Mouse (Mus musculus) layer of hippocampus, adult 6 months (tissue): ENCODE results near the gene Nmral1. TPM values are rescaled to one million over a fixed set of nuclear protein-coding genes. Genes with fewer than 3 reads are reported as not detected.

ENCODE experiments used
- long read RNA-seq, 2 experiments: library from polyadenylated mRNA; unstranded; transcript quantifications; one replicate each; pipeline ENCODE4 v2.0.0; 2019 to 2020
- polyA plus RNA-seq: library from polyadenylated mRNA; unstranded; fragments of <200 nt; fragmentation: Nextera tagmentation; gene quantifications from 2 replicates; pipeline ENCODE4 v1.2.3, GENCODE M21; 2021

Nmral1 gene
- polyA plus RNA-seq: 24.5 and 25.1 TPM in 2 replicates
- long read RNA-seq, experiment 1, transcript Nmral1-204 (5 exons, 2,440 nt): major isoform, 32 of 39 reads
- long read RNA-seq, experiment 1, partial matches to known transcripts: 3 of 39 reads
- long read RNA-seq, experiment 1, other reads (novel, unspliced or antisense): 2 of 39 reads
- long read RNA-seq, experiment 2, transcript Nmral1-204 (5 exons, 2,440 nt): major isoform, 19 of 27 reads
- long read RNA-seq, experiment 2, partial matches to known transcripts: 5 of 27 reads
- long read RNA-seq, experiment 2, other reads (novel, unspliced or antisense): 1 of 27 reads

DNA sequence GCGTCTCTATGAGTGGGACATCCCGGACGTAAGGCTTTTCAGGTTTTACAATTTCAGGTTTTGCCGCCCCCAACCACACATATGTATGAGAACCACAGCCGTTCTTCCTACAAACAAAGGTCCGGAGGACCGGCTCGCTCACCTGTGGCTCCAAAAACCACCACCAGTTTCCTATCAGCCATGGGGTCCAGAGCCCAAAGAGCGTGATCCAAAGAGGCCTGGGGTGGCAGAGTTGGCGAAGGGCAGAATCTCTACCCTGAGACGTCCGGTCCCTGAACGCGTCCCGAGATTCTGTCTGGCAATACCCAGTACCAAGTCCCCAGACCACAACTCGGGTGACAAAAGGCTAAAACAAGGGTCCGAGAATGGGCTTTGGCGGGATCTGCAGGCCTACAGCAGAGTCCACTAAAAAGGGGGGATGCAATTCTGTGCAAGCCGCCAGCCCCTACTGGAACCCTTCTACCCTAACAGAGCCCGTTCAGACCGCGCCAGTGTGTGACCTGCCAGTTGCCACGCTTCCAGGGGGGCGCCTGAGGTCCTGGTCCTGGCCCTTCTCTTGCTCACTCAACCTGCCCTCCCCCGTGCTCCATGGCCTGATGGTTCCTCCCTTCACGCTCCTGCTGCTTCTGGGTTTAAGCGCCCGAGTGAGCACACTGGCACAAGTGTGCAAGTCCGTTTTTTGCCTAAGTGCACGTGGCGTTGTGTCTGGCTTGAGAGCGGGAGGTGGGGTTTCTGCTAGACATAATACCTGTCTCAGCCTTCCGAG is at the start of gene Nmral1:
TSS of gene Nmral1 (minus strand) at position 604 of the 766 bp plus-strand sequence.

DNA sequence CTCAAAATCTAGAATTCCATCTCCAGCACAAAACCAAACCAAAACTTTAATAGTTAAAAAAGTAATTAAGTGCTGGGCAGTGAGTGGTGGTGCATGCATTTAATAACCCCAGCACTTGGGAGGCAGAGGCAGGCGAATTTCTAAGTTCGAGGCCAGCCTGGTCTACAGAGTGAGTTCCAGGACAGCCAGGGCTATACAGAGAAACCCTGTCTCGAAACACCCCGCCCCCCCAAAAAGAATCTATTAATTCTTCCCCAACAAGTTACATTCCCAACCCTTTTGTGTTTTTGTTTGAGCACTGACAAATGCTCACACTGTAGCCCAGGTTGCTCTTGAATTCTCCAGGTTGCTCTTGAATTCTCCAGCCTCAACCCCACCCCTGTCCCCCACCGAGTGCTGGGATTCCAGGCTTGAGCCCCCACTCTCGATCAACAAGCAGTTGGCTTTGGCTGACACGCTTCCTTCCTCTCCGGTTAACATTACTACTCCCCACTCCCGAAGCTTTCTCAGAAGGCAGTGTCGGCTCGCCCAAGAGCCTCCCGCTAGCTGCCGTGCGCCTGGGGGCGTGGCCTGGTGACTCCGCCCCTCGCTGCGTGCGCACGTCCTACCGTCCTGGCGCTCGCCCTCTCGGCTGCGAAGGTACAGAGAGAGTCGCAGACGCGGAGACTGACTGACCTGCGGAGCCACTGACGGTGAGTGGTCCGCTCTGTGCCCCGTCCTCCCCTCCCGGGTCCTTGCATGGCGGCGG is 6.8 kb upstream of the Nmral1 start, which contains the start of gene Hmox2:
TSS of gene Hmox2 (plus strand) at position 582 of the 748 bp plus-strand sequence.

DNA sequence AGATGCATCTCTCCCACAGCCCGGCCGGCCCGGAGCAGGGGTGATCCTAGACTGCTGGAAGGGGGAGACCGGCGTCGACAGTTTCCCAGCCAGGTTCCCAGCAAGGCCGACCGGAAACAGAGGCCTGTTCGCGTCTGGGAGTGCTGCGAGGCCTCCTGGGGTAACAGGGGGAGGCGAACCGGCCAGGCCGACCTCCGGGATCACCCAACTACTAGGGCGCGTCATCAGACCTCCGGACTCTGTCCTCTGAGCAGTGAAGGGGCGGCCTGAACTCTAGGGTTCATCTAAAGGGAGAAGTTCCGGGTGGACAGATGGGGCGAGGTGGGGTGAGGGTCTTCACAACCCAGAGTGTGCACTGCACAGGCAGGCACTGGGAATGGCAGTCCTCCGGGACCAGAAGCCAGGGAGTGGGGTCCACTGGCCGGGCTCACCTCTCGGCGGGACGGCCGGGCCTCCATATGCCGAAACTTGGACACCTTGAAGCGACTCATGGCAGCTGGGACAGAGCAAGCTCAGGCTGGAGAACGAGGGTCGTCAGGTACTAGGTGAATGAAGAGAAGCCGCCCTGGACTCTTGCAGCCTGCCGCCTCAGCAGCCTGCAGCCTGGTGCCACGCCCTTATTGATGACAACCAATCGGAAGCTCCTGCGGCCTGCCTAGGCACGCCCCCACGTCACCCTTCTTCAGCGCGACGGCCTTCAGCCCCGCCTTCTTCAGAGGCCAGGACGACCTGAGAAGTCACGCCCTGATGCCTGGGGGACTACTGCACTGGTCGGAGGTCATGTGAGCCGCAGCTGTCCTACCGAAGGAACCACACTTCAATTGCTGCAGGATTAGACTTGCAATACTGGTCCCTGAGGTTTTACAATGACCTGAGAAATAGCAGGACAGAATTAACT is 39.8 kb downstream of the Nmral1 start, which contains the start of gene Coro7:
TSS of gene Coro7 (minus strand) at position 657 of the 898 bp plus-strand sequence.

Other genes with a start within 250 kb of the Nmral1 start
- gene Srl, start 177.5 kb downstream of the Nmral1 start, polyA plus RNA-seq: 5.0 and 6.8 TPM in 2 replicates
- gene Tfap4, start 159.5 kb downstream of the Nmral1 start, polyA plus RNA-seq: 0.25 and 0.33 TPM in 2 replicates
- gene Glis2, start 124.6 kb downstream of the Nmral1 start, polyA plus RNA-seq: 1.0 and 1.1 TPM in 2 replicates
- gene Pam16, start 94.4 kb downstream of the Nmral1 start, polyA plus RNA-seq: 286 and 298 TPM in 2 replicates
- 3.2 and 4.1 TPM in 2 replicates for gene Vasn, start 79.4 kb downstream of the Nmral1 start, polyA plus RNA-seq
- 71.2 and 71.7 TPM in 2 replicates for gene Dnaja3, start 79.4 kb downstream of the Nmral1 start, polyA plus RNA-seq
- 38.7 and 54.3 TPM in 2 replicates for gene Coro7, start 39.6 kb downstream of the Nmral1 start, polyA plus RNA-seq
- 169 and 176 TPM in 2 replicates for gene Hmox2, start 7.0 kb upstream of the Nmral1 start, polyA plus RNA-seq
- gene Cdip1, start 70.9 kb upstream of the Nmral1 start, polyA plus RNA-seq: 195 and 210 TPM in 2 replicates
- not detected in 2 replicates for gene 4930562C15Rik, start 116.1 kb upstream of the Nmral1 start, polyA plus RNA-seq
- 58.3 and 62.3 TPM in 2 replicates for gene Ubald1, start 161.0 kb upstream of the Nmral1 start, polyA plus RNA-seq
- 95.1 and 98.6 TPM in 2 replicates for gene Mgrn1, start 166.9 kb upstream of the Nmral1 start, polyA plus RNA-seq
- 101 TPM in 2 replicates for gene Nudt16l1, start 219.4 kb upstream of the Nmral1 start, polyA plus RNA-seq
- 13.5 and 15.8 TPM in 2 replicates for gene Anks3, start 244.8 kb upstream of the Nmral1 start, polyA plus RNA-seq